42 mouse cellular contexts compared by ENCODE assay signal in the genomic region with DNA sequence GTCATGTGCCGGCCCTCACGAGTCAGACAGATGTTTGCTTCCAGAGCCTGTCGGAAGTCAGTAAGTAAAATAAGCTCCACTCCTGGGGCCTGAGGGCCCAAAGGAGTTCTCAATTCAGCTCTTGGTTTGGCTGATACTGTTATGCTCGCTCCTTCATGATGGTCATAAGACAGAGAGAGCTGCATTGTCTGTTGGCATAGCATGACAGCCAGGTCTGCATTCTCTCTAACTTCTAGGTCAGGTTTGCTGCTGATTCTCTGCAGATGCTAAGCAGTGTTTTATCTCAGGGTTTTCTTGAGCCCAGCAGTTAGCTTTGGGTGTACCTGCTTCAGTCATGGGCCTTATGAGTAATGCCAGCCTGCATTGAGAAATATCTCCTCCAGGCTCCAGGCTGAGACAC. TPM values are rescaled to one million over a fixed set of nuclear protein-coding genes. Genes with fewer than 3 reads are reported as not detected.
"Had no signal": no experiment of that assay in that cellular context is flagged by ENCODE, and none has a peak within 500 bp of the region (broad histone marks: within the 10 kb centered on the region; RNA-seq: fewer than 3 reads in every experiment).

No protein-coding gene starts in this region.

- H3K9ac ChIP-seq: limb, embryonic 12.5 days; limb, embryonic 13.5 days; limb, embryonic 15.5 days; liver, embryonic 12.5 days; liver, embryonic 13.5 days; liver, embryonic 14.5 days; liver, embryonic 15.5 days; liver, postnatal 0 days; lung, embryonic 14.5 days; lung, embryonic 15.5 days; midbrain, embryonic 12.5 days; midbrain, embryonic 13.5 days; midbrain, embryonic 15.5 days; neural tube, embryonic 12.5 days had no signal

- H3K4me3 ChIP-seq: limb, embryonic 10.5 days; limb, embryonic 12.5 days; limb, embryonic 13.5 days; limb, embryonic 15.5 days; liver, embryonic 12.5 days; liver, embryonic 13.5 days; liver, embryonic 15.5 days; lung, embryonic 15.5 days; megakaryocyte, embryonic 14.5 days; midbrain, embryonic 10.5 days; midbrain, embryonic 12.5 days; midbrain, embryonic 13.5 days; midbrain, embryonic 15.5 days; myocyte; neural tube, embryonic 12.5 days had no signal

- H3K4me1 ChIP-seq: limb, embryonic 10.5 days; limb, embryonic 12.5 days; limb, embryonic 13.5 days; megakaryocyte, embryonic 14.5 days; midbrain, embryonic 13.5 days; midbrain, embryonic 15.5 days; neural tube, embryonic 12.5 days had no signal

- ATAC-seq: liver, embryonic 12.5 days; liver, postnatal 0 days; lung, postnatal 0 days; midbrain, embryonic 13.5 days; midbrain, embryonic 15.5 days; midbrain, embryonic 16.5 days had no signal

- H3K4me2 ChIP-seq: limb, embryonic 12.5 days; limb, embryonic 13.5 days; limb, embryonic 15.5 days; liver, embryonic 11.5 days; liver, embryonic 12.5 days; liver, embryonic 13.5 days; liver, embryonic 15.5 days; lung, embryonic 14.5 days; lung, embryonic 15.5 days; midbrain, embryonic 11.5 days; midbrain, embryonic 12.5 days; midbrain, embryonic 13.5 days; midbrain, embryonic 15.5 days; neural tube, embryonic 12.5 days had no signal

- H3K27ac ChIP-seq: limb, embryonic 10.5 days; limb, embryonic 12.5 days; limb, embryonic 13.5 days; limb, embryonic 15.5 days; liver, embryonic 12.5 days; liver, embryonic 13.5 days; liver, embryonic 14.5 days; liver, embryonic 15.5 days; lung, embryonic 15.5 days; macrophage; midbrain, embryonic 10.5 days; midbrain, embryonic 12.5 days; midbrain, embryonic 13.5 days; midbrain, embryonic 15.5 days; neural tube, embryonic 12.5 days had no signal

- DNase-seq: left cerebral cortex, postnatal 4 days; liver; liver, embryonic 13.5 days; liver, postnatal 0 days; lung, adult 18-20 months; lung, adult 2 months; lung, embryonic 14.5 days; lung, postnatal 10 days; lung, postnatal 14 days; lung, postnatal 36 days; lung, postnatal 4 days; midbrain, embryonic 14.5 days had no signal

- H3K27me3 ChIP-seq: limb, embryonic 12.5 days; limb, embryonic 13.5 days; limb, embryonic 15.5 days; liver, embryonic 12.5 days; liver, embryonic 13.5 days; liver, embryonic 15.5 days; lung, embryonic 15.5 days; megakaryocyte, embryonic 14.5 days; midbrain, embryonic 12.5 days; midbrain, embryonic 13.5 days; midbrain, embryonic 15.5 days; neural tube, embryonic 12.5 days had no signal

- H3K9me3 ChIP-seq: limb, embryonic 10.5 days; limb, embryonic 12.5 days; limb, embryonic 13.5 days; limb, embryonic 15.5 days; liver, embryonic 12.5 days; liver, embryonic 13.5 days; liver, embryonic 15.5 days; lung, embryonic 15.5 days; megakaryocyte, embryonic 14.5 days; midbrain, embryonic 10.5 days; midbrain, embryonic 12.5 days; midbrain, embryonic 13.5 days; midbrain, embryonic 15.5 days; neural tube, embryonic 12.5 days had no signal

RNA-seq across cellular contexts. Expression of a gene that starts 1.3 kb away (rescaled TPM):
- total RNA-seq: liver, adult 2 months; megakaryocyte-erythroid progenitor cell, adult 5-6 weeks; midbrain, postnatal 0 days; monocyte, adult 5-6 weeks had no signal
- polyA plus RNA-seq: liver, adult 2 months; liver, embryonic 13.5 days; liver, postnatal 0 days; lung, adult 2 months; lung, embryonic 16.5 days; lung, postnatal 0 days had no signal

RNA-seq across cellular contexts. Expression of a gene that starts 3.5 kb away (rescaled TPM):
- total RNA-seq: liver, adult 2 months had no signal
- polyA plus RNA-seq: liver, adult 2 months; macrophage; myocyte had no signal

RNA-seq across cellular contexts. Expression of a gene that starts 31.8 kb away (rescaled TPM):
- total RNA-seq: left cerebral cortex, postnatal 14 days; left cerebral cortex, postnatal 25 days; left cerebral cortex, postnatal 36 days; liver, adult 2 months; megakaryocyte progenitor cell, adult 5-6 weeks; megakaryocyte, adult 5-6 weeks; megakaryocyte-erythroid progenitor cell, adult 5-6 weeks; midbrain, postnatal 0 days had no signal
- polyA plus RNA-seq: liver, adult 2 months; liver, postnatal 0 days; macrophage had no signal
